Mouse (Mus musculus): ENCODE data around the gene Gsdma. TPM values are rescaled to one million over a fixed set of nuclear protein-coding genes. Genes with fewer than 3 reads are reported as not detected.
"Not testable (repeated sequence)": the region's sequence is repeated elsewhere in the genome, so short reads cannot be mapped to it uniquely, and the experiment has no call there.

Gene Gsdma
- total and polyA plus RNA-seq, 3 experiments = 0.10 TPM; not detected in 2

DNA sequence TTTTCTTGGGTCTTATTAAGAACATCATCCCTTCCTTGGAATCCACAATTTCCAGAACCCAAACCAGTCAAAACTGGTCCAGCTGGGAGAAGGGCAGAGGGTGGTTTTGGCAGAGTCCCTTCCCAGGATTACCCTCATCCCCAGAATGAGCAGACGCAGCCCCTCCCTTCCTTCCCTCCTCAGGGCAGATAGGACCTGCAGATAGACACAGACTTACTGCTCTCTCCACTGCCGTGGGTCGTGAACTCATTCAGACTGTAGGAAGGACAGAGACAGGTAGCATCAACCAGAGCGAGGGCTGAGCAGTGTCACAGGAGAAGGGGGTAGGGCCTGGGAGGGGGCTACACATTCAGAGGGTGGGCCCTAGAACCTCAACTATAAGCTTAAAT lies 46.9 kb downstream of the Gsdma start:
- TF ChIP-seq ZC3H11A (IDR thresholded peaks at IDR 0.05; ENCODE audit: low read depth, low read length) (no peak), BHLHE40 (IDR thresholded peaks at IDR 0.05; ENCODE audit: low read depth, low read length) (no peak), MAFK (IDR thresholded peaks at IDR 0.05; ENCODE audit: insufficient replicate concordance, low read length) (no peak), TBP (conservative IDR thresholded peaks at IDR 0.05; ENCODE audit: low read depth, low read length) (no peak), PAX5 (IDR thresholded peaks at IDR 0.05; ENCODE audit: low read length) (no peak), CHD2 (IDR thresholded peaks at IDR 0.05; ENCODE audit: low read length) (no peak), RCOR1 (conservative IDR thresholded peaks at IDR 0.05; ENCODE audit: low read depth, low read length) (no peak), POLR2A (IDR thresholded peaks at IDR 0.05; ENCODE audit: low read depth, low read length) (no peak), NRF1 (IDR thresholded peaks at IDR 0.05; ENCODE audit: low read depth, low read length) (no peak), ELF1 (IDR thresholded peaks at IDR 0.05; ENCODE audit: low read depth, low read length) (no peak), MAZ (IDR thresholded peaks at IDR 0.05; ENCODE audit: low read depth, low read length) (no peak), CTCF (conservative IDR thresholded peaks at IDR 0.05 in 1 of 2, IDR thresholded peaks at IDR 0.05 in 1 of 2; ENCODE audit: low read depth in 2 of 2, low read length in 2 of 2) (no peak)
- Histone ChIP-seq H3K9me3 (replicated peaks; ENCODE audit: low read length) (no peaks in the 10 kb centered on the region), H3K36me3 (replicated peaks in 1 of 2; ENCODE audit: control insufficient read depth in 1 of 2, insufficient read depth in 1 of 2, low read length in 1 of 2) (peaks cover 86 to 96% of the 10 kb centered on the region in 2 experiments), H3K27me3 (replicated peaks) (no peaks in the 10 kb centered on the region), H3K4me3 (replicated peaks in 1 of 3; ENCODE audit: low read depth in 2 of 3, low read length in 2 of 3, poor library complexity in 1 of 3) (no peak overlapping the region), H3K9ac (ENCODE audit: insufficient read depth, low read depth) (no peak overlapping the region), H3K27ac (ENCODE audit: insufficient read depth, low read depth) (no peak overlapping the region), H3K79me2 (replicated peaks; ENCODE audit: control insufficient read depth, extremely low read depth, insufficient read depth, poor library complexity, severe bottlenecking) (no peaks in the 10 kb centered on the region), H3K4me1 (ENCODE audit: control insufficient read depth in 1 of 2, insufficient read depth in 2 of 2) (peaks cover 5 to 21% of the 10 kb centered on the region in 2 experiments), H3K4me2 (ENCODE audit: insufficient read depth, low read depth, poor library complexity, severe bottlenecking) (no peak overlapping the region)
- no peak for DNase-seq (ENCODE audit: extremely low read depth)
- in situ Hi-C loops (cut with MboI; ENCODE audit: low pct_ligation_motif_present, low pct_unique_long_range_greater_than_20kb, low sequenced_read_pairs) = no loop called here
- dilution Hi-C loops (cut with MboI; ENCODE audit: extremely low pct_ligation_motif_present, extremely low pct_unique_long_range_greater_than_20kb, low sequenced_read_pairs) = no loop called here

DNA sequence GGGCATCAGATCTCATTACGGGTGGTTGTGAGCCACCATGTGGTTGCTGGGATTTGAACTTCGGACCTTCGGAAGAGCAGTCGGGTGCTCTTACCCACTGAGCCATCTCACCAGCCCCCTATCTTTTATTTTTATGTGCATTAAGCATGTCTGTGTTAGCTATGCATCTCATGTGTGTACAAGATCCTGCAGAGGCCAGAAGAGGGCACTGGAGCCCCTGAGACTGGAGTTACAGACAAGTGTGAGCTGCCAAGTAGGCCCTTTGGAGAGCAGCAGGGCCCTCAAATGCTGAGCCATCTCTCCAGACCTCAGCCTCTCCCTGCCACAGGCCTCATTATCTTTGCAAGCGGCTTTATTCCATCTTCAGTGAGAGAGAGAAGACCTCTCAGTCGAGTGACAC lies 47.9 kb downstream of the Gsdma start:
- dilution Hi-C loops (cut with MboI; ENCODE audit: extremely low pct_ligation_motif_present, extremely low pct_unique_long_range_greater_than_20kb, low sequenced_read_pairs); H3K9me3 ChIP-seq (replicated peaks; ENCODE audit: low read length); H3K9ac ChIP-seq (ENCODE audit: insufficient read depth, low read depth); DNase-seq (ENCODE audit: extremely low read depth); H3K79me2 ChIP-seq (replicated peaks; ENCODE audit: control insufficient read depth, extremely low read depth, insufficient read depth, poor library complexity, severe bottlenecking); in situ Hi-C loops (cut with MboI; ENCODE audit: low pct_ligation_motif_present, low pct_unique_long_range_greater_than_20kb, low sequenced_read_pairs); H3K27ac ChIP-seq (ENCODE audit: insufficient read depth, low read depth); H3K27me3 ChIP-seq (replicated peaks); H3K4me2 ChIP-seq (ENCODE audit: insufficient read depth, low read depth, poor library complexity, severe bottlenecking); H3K4me3 ChIP-seq (replicated peaks in 1 of 3; ENCODE audit: low read depth in 2 of 3, low read length in 2 of 3, poor library complexity in 1 of 3): not testable (repeated sequence)
- H3K36me3 ChIP-seq (replicated peaks in 1 of 2; ENCODE audit: control insufficient read depth in 1 of 2, insufficient read depth in 1 of 2, low read length in 1 of 2) = peaks cover 86 to 96% of the 10 kb centered on the region in 2 experiments
- TF ChIP-seq CTCF (conservative IDR thresholded peaks at IDR 0.05 in 1 of 2, IDR thresholded peaks at IDR 0.05 in 1 of 2; ENCODE audit: low read depth in 2 of 2, low read length in 2 of 2) = peak in 1 of 2 experiments; percentile 47; a peak in 2 of 4 replicates
- peak; percentile 34 for TF ChIP-seq SMC3 (IDR thresholded peaks at IDR 0.05; ENCODE audit: low read depth, low read length)
- TF ChIP-seq RAD21 (IDR thresholded peaks at IDR 0.05; ENCODE audit: low read depth, low read length) = peak; percentile 29
- H3K4me1 ChIP-seq (ENCODE audit: control insufficient read depth in 1 of 2, insufficient read depth in 2 of 2) = peaks cover 5 to 21% of the 10 kb centered on the region in 2 experiments

DNA sequence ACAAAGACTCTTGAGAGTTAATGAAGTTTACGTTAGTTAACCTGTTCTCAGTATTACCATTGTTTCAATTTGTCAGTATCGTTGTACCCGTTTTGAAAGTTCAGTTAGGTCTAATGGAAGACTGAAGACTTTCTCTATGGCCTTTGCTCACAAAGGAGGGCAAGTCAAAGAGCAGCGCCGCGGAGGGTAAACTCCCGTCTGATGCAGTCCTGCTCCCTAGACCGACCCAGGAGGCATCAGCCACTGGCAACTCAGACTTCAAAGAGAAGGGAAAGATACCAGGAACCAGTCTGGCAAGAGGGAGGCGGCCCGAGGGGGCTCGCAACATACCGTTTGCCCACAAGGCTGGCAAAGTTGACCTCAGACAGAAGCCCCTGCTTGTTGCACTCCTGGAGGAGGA lies 49.6 kb downstream of the Gsdma start:
- Histone ChIP-seq H3K27ac (ENCODE audit: insufficient read depth, low read depth) (no peak overlapping the region), H3K4me1 (ENCODE audit: control insufficient read depth in 1 of 2, insufficient read depth in 2 of 2) (peaks cover 5 to 25% of the 10 kb centered on the region in 2 experiments), H3K36me3 (replicated peaks in 1 of 2; ENCODE audit: control insufficient read depth in 1 of 2, insufficient read depth in 1 of 2, low read length in 1 of 2) (peaks cover 85 to 96% of the 10 kb centered on the region in 2 experiments), H3K4me2 (ENCODE audit: insufficient read depth, low read depth, poor library complexity, severe bottlenecking) (no peak overlapping the region), H3K79me2 (replicated peaks; ENCODE audit: control insufficient read depth, extremely low read depth, insufficient read depth, poor library complexity, severe bottlenecking) (no peaks in the 10 kb centered on the region), H3K27me3 (replicated peaks) (no peaks in the 10 kb centered on the region), H3K9me3 (replicated peaks; ENCODE audit: low read length) (no peaks in the 10 kb centered on the region), H3K9ac (ENCODE audit: insufficient read depth, low read depth) (no peak overlapping the region), H3K4me3 (replicated peaks in 1 of 3; ENCODE audit: low read depth in 2 of 3, low read length in 2 of 3, poor library complexity in 1 of 3) (no peak overlapping the region)
- in situ Hi-C loops (cut with MboI; ENCODE audit: low pct_ligation_motif_present, low pct_unique_long_range_greater_than_20kb, low sequenced_read_pairs) = no loop called here
- TF ChIP-seq MYC (IDR thresholded peaks at IDR 0.05; ENCODE audit: low read depth, low read length) (no peak), TBP (conservative IDR thresholded peaks at IDR 0.05; ENCODE audit: low read depth, low read length) (no peak), BHLHE40 (IDR thresholded peaks at IDR 0.05; ENCODE audit: low read depth, low read length) (no peak), MAFK (IDR thresholded peaks at IDR 0.05; ENCODE audit: insufficient replicate concordance, low read length) (no peak), ETS1 (conservative IDR thresholded peaks at IDR 0.05; ENCODE audit: low read depth, low read length) (no peak), NRF1 (IDR thresholded peaks at IDR 0.05; ENCODE audit: low read depth, low read length) (no peak), IRF4 (IDR thresholded peaks at IDR 0.05; ENCODE audit: low read depth, low read length) (no peak), UBTF (IDR thresholded peaks at IDR 0.05; ENCODE audit: low read depth, low read length) (no peak), MAX (IDR thresholded peaks at IDR 0.05; ENCODE audit: low read length) (no peak), USF1 (IDR thresholded peaks at IDR 0.05; ENCODE audit: low read depth, low read length) (no peak), USF2 (conservative IDR thresholded peaks at IDR 0.05; ENCODE audit: low read depth, low read length) (no peak), SMC3 (IDR thresholded peaks at IDR 0.05; ENCODE audit: low read depth, low read length) (no peak), KAT2A (IDR thresholded peaks at IDR 0.05; ENCODE audit: insufficient replicate concordance, low read length) (no peak), MAZ (IDR thresholded peaks at IDR 0.05; ENCODE audit: low read depth, low read length) (no peak), EP300 (IDR thresholded peaks at IDR 0.05; ENCODE audit: low read length) (no peak), RCOR1 (conservative IDR thresholded peaks at IDR 0.05; ENCODE audit: low read depth, low read length) (no peak), TCF12 (IDR thresholded peaks at IDR 0.05; ENCODE audit: low read depth, low read length) (no peak)
- DNase-seq (ENCODE audit: extremely low read depth) = no peak
- dilution Hi-C loops (cut with MboI; ENCODE audit: extremely low pct_ligation_motif_present, extremely low pct_unique_long_range_greater_than_20kb, low sequenced_read_pairs) = no loop called here

All from CH12.LX (cell line).